Mouse (Mus musculus) stomach, postnatal 0 days (tissue): Measurements from ENCODE around the gene Cobl.

Experiments
- CTCF ChIP-seq: IDR thresholded peaks from 2 replicates; pipeline ENCODE4 v1.5.1; 2016; ENCODE audit warnings: antibody characterized with exemption, low read depth, mild to moderate bottlenecking, moderate library complexity
- EP300 ChIP-seq: optimal IDR thresholded peaks from 2 replicates; pipeline ENCODE3; 2016; ENCODE audit warnings: antibody characterized with exemption

- TF ChIP-seq CTCF (peak; percentile 91), EP300 (no peak)
These were observed 105.3 kb downstream of the Cobl start for GRCm38 (mm10) chr11:12359336-12360000.
